Mouse (Mus musculus): ENCODE data around the gene Frmpd2. TPM values are rescaled to one million over a fixed set of nuclear protein-coding genes. Genes with fewer than 3 reads are reported as not detected.

The Frmpd2 gene
- polyA plus RNA-seq, 1 experiment from 2014 or later, result 0.81 TPM

DNA sequence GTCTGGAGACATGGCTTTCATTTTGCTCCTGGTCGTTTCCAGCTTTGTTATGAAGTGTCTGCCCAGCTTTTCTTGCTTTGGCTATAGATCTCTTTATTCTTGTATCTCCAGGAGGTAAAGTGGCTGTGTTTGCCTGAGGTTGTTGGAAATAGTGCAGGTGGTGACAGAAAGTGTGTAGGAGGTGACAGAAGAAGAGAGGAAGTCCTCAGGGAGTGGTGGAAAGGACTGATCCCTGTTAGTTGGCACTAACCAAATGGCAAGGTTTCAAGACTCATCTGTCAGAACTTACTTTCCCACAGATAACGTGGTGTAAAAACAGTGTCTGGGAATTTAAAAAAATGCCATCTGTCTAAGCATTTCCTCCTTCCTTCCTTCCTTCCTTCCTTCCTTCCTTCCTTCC is 3.0 kb downstream of the Frmpd2 start:
- DNase-seq (ENCODE audit: low spot score) (no peak), ATAC-seq (no peak)
- Histone ChIP-seq H3K9ac (replicated peaks; ENCODE audit: low read depth) (no peak overlapping the region), H3K27me3 (replicated peaks; ENCODE audit: insufficient read depth, low read length) (no peaks in the 10 kb centered on the region), H3K4me1 (ENCODE audit: insufficient read depth, low read depth, low read length) (no peaks in the 10 kb centered on the region), H3K4me3 (ENCODE audit: low read depth, low read length) (no peak overlapping the region), H3K36me3 (ENCODE audit: insufficient read depth, low read length) (no peaks in the 10 kb centered on the region), H3K27ac (ENCODE audit: low read length) (no peak overlapping the region), H3K4me2 (replicated peaks; ENCODE audit: low read depth, low read length) (no peak overlapping the region), H3K9me3 (ENCODE audit: low read length) (no peaks in the 10 kb centered on the region)
- WGBS, result 41% methylated on average over 2 of the region's 2 CpGs
- TF ChIP-seq CTCF (IDR thresholded peaks at IDR 0.05) (no peak), EP300 (IDR thresholded peaks at IDR 0.05) (no peak)

- WGBS, result 5% methylated on average over 3 of the region's 3 CpGs
- Histone ChIP-seq H3K27ac (ENCODE audit: low read length) (no peak overlapping the region), H3K4me2 (replicated peaks; ENCODE audit: low read depth, low read length) (no peak overlapping the region), H3K4me1 (ENCODE audit: insufficient read depth, low read depth, low read length) (no peaks in the 10 kb centered on the region), H3K9ac (replicated peaks; ENCODE audit: low read depth) (no peak overlapping the region), H3K9me3 (ENCODE audit: low read length) (no peaks in the 10 kb centered on the region), H3K4me3 (ENCODE audit: low read depth, low read length) (no peak overlapping the region), H3K36me3 (ENCODE audit: insufficient read depth, low read length) (no peaks in the 10 kb centered on the region), H3K27me3 (replicated peaks; ENCODE audit: insufficient read depth, low read length) (no peaks in the 10 kb centered on the region)
- no peak for ATAC-seq
- TF ChIP-seq EP300 (IDR thresholded peaks at IDR 0.05) (no peak), CTCF (IDR thresholded peaks at IDR 0.05) (no peak)
- DNase-seq (ENCODE audit: low spot score), result no peak
Measured at GRCm38 (mm10) chr14:33476094-33476760, 4.7 kb downstream of the Frmpd2 start.

DNA sequence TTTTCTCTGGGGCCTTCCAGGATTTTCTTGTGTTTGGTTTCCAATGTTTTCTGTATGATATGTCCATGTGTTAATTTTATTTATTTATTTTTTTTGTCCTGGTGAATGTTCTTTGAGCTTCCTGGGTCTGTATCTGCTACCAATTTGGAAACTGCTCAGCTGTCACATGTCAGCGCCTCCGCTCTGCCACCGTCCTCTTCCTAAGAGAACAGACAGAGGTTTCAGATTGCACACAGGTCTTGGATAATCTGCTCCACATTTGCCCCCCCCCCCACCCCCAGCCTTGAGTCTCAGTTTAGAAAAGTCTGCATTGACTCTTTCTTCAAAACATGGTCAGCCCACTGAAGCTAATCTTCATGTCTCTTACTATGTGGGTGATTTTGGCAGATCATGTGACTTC is 10.5 kb downstream of the Frmpd2 start:
- Histone ChIP-seq H3K4me3 (ENCODE audit: low read depth, low read length) (no peak overlapping the region), H3K27ac (ENCODE audit: low read length) (no peak overlapping the region), H3K27me3 (replicated peaks; ENCODE audit: insufficient read depth, low read length) (no peaks in the 10 kb centered on the region), H3K4me2 (replicated peaks; ENCODE audit: low read depth, low read length) (no peak overlapping the region), H3K4me1 (ENCODE audit: insufficient read depth, low read depth, low read length) (no peaks in the 10 kb centered on the region), H3K9ac (replicated peaks; ENCODE audit: low read depth) (no peak overlapping the region), H3K36me3 (ENCODE audit: insufficient read depth, low read length) (no peaks in the 10 kb centered on the region), H3K9me3 (ENCODE audit: low read length) (no peaks in the 10 kb centered on the region)
- no peak for ATAC-seq
- TF ChIP-seq EP300 (IDR thresholded peaks at IDR 0.05) (no peak), CTCF (IDR thresholded peaks at IDR 0.05) (no peak)
- no peak for DNase-seq (ENCODE audit: low spot score)
- WGBS, result 51% methylated on average over 3 of the region's 3 CpGs

GRCm38 (mm10) chr14:33487805-33488550 is 16.5 kb downstream of the Frmpd2 start:
- H3K4me2 ChIP-seq (replicated peaks; ENCODE audit: low read depth, low read length), result no peak overlapping the region
- no peaks in the 10 kb centered on the region for H3K9me3 ChIP-seq (ENCODE audit: low read length)

GRCm38 (mm10) chr14:33495226-33495625 is 23.7 kb downstream of the Frmpd2 start:
- no peak for DNase-seq (ENCODE audit: low spot score)
- H3K36me3 ChIP-seq (ENCODE audit: insufficient read depth, low read length), result no peaks in the 10 kb centered on the region
- no peak overlapping the region for H3K9ac ChIP-seq (replicated peaks; ENCODE audit: low read depth)
- no peaks in the 10 kb centered on the region for H3K27me3 ChIP-seq (replicated peaks; ENCODE audit: insufficient read depth, low read length)
- ATAC-seq, result no peak
- TF ChIP-seq CTCF (IDR thresholded peaks at IDR 0.05), result no peak
- TF ChIP-seq EP300 (IDR thresholded peaks at IDR 0.05), result no peak
- 59% methylated on average over 4 of the region's 4 CpGs for WGBS
- H3K4me3 ChIP-seq (ENCODE audit: low read depth, low read length), result no peak overlapping the region
- no peaks in the 10 kb centered on the region for H3K4me1 ChIP-seq (ENCODE audit: insufficient read depth, low read depth, low read length)
- H3K27ac ChIP-seq (ENCODE audit: low read length), result no peak overlapping the region
- no peak overlapping the region for H3K4me2 ChIP-seq (replicated peaks; ENCODE audit: low read depth, low read length)
- H3K9me3 ChIP-seq (ENCODE audit: low read length), result no peaks in the 10 kb centered on the region

More at GRCm38 (mm10) chr14:33487805-33488550, 16.5 kb downstream of the Frmpd2 start:
- 41% methylated on average over 15 of the region's 15 CpGs for WGBS
- ATAC-seq (no peak), DNase-seq (ENCODE audit: low spot score) (peak; percentile 21)
- Histone ChIP-seq H3K4me1 (ENCODE audit: insufficient read depth, low read depth, low read length) (no peaks in the 10 kb centered on the region), H3K9ac (replicated peaks; ENCODE audit: low read depth) (no peak overlapping the region), H3K36me3 (ENCODE audit: insufficient read depth, low read length) (no peaks in the 10 kb centered on the region), H3K27ac (ENCODE audit: low read length) (no peak overlapping the region), H3K4me3 (ENCODE audit: low read depth, low read length) (no peak overlapping the region), H3K27me3 (replicated peaks; ENCODE audit: insufficient read depth, low read length) (no peaks in the 10 kb centered on the region)
- TF ChIP-seq CTCF (IDR thresholded peaks at IDR 0.05), result no peak

DNA sequence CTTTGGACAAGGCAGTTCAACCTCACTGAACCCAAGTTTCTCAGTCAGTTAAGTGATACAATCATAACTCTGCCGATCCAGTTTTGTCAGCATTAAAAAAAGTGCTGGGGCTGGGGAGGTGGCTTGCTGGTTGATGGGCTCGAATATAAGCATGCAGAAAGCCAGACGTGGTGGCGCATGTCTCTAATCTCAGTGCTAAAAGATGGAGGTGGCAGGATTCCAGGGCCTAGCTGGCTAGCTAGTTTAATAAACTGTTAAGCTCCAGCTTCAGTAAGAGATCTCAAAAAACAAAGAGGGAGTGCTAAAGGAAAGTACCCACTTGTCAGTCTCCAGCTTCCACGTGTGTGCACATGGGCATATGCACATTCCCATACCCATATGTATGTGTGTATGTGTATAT is 25.9 kb downstream of the Frmpd2 start:
- Histone ChIP-seq H3K27ac (ENCODE audit: low read length) (no peak overlapping the region), H3K9me3 (ENCODE audit: low read length) (no peaks in the 10 kb centered on the region), H3K4me3 (ENCODE audit: low read depth, low read length) (no peak overlapping the region), H3K4me1 (ENCODE audit: insufficient read depth, low read depth, low read length) (no peaks in the 10 kb centered on the region), H3K36me3 (ENCODE audit: insufficient read depth, low read length) (no peaks in the 10 kb centered on the region), H3K9ac (replicated peaks; ENCODE audit: low read depth) (no peak overlapping the region), H3K27me3 (replicated peaks; ENCODE audit: insufficient read depth, low read length) (no peaks in the 10 kb centered on the region), H3K4me2 (replicated peaks; ENCODE audit: low read depth, low read length) (no peak overlapping the region)
- no peak for TF ChIP-seq CTCF (IDR thresholded peaks at IDR 0.05)
- no peak for TF ChIP-seq EP300 (IDR thresholded peaks at IDR 0.05)
- ATAC-seq (no peak), DNase-seq (ENCODE audit: low spot score) (no peak)
- 50% methylated on average over 5 of the region's 5 CpGs for WGBS
